Mouse (Mus musculus) liver, embryonic 16.5 days (tissue): ENCODE data around the gene Tmc4. TPM values are rescaled to one million over a fixed set of nuclear protein-coding genes. Genes with fewer than 3 reads are reported as not detected.

Experiments
- ATAC-seq: fragments of 200-750 bp; cut with Nextera tagmentation; 2 replicates; pipeline ENCODE4 v1.8.0; 2017; ENCODE audit warnings: low read depth, mild to moderate bottlenecking, moderate number of reproducible peaks, moderate library complexity
- H3K27ac ChIP-seq: fragments of 300-500 bp; sonication (generic); 2 replicates; pipeline ENCODE4 v1.5.1; 2014; ENCODE audit warnings: mild to moderate bottlenecking, low read length
- H3K27me3 ChIP-seq: fragments of 300-500 bp; sonication (generic); 2 replicates; pipeline ENCODE4 v1.6.1; 2014; ENCODE audit warnings: low read depth, low read length, mixed read lengths; ENCODE audit not compliant: control insufficient read depth, insufficient read depth
- H3K36me3 ChIP-seq: fragments of 300-500 bp; sonication (generic); 2 replicates; pipeline ENCODE4 v1.6.1; 2014; ENCODE audit warnings: mild to moderate bottlenecking; ENCODE audit not compliant: control insufficient read depth, insufficient read depth
- H3K4me1 ChIP-seq: fragments of 300-500 bp; sonication (generic); 2 replicates; pipeline ENCODE4 v1.6.1; 2014; ENCODE audit warnings: low read depth, low read length, mixed read lengths; ENCODE audit not compliant: control insufficient read depth
- H3K4me2 ChIP-seq: fragments of 300-500 bp; sonication (generic); 2 replicates; pipeline ENCODE4 v1.6.1; 2014; ENCODE audit warnings: low read depth, low read length, mixed read lengths
- H3K4me3 ChIP-seq: fragments of 300-500 bp; sonication (generic); 2 replicates; pipeline ENCODE4 v1.5.1; 2014; ENCODE audit warnings: low read depth, mild to moderate bottlenecking, low read length
- H3K9ac ChIP-seq: fragments of 300-500 bp; sonication (generic); 2 replicates; pipeline ENCODE4 v1.6.1; 2014; ENCODE audit warnings: low read depth, low read length
- H3K9me3 ChIP-seq: fragments of 300-500 bp; sonication (generic); replicated peaks from 2 replicates; pipeline ENCODE4 v1.6.1; 2016; ENCODE audit warnings: low read length; ENCODE audit not compliant: control insufficient read depth
- WGBS: fragments of 180-500 bp; shearing (Covaris S2); extraction: QIAGEN DNeasy Blood & Tissue Kit; methylation state at CpG from one replicate; pipeline ENCODE4 v1.1.7; 2014; ENCODE audit not compliant: insufficient replicate concordance; 5-methylcytosine and 5-hydroxymethylcytosine counted together
- microRNA-seq: library from miRNA; unstranded; fragments of <30 nt; microRNA quantifications from one replicate; pipeline ENCODE4, GENCODE M21; 2016
- polyA plus RNA-seq: library from polyadenylated mRNA; unstranded; fragments of >200 nt; fragmentation: Nextera tagmentation; extraction: Ambion mirVana; gene quantifications from 2 replicates; pipeline ENCODE4 v1.2.1, GENCODE M21; 2015

Tmc4 gene
- polyA plus RNA-seq, 1 experiment from 2014 or later: 4.6 TPM

DNA sequence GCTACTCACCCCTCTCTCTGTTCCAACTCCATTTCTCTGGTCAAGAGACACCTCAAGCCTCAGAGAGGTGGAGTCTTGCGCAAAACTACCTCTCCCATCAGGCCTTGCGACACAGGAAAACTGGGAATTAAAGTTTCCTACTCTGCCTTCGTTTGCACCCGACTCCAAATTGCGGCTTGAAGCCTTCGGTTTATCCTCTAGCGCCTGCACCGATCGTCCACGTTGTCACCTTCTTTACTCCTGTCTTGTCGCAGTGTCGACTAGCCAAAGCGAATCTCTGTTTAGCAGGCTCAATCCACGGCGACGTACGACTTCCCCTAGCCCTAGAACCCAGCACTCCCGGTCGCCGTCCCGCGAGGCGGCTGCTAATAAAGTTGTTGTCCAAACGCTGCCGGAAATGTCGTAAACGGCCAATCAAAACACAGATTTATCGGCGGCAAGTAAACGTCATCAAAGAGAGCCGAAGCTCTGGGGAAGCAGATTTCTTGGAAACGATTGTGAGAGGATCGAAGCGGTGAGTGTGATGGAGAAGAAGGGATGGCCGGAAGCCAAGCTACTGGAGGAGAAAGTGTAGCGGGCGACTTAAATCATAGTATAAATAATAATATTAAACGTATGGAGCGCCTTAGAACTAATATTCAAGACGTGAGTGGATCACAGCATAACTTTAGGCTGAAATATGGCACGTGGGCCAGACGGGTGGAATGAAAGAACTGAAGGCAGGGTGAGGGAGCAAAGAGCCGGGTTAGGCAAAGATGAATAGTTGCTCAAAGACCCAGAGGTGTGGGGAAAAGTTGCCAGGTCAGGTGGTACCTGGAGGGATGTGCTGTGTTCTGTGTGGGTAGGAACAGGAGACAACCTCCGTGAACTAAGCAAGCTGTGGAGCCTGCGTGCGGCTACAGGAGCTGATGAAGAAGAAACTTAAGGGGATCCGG is 47.5 kb downstream of the Tmc4 start, which contains the start of the genes Tfpt and Prpf31:
Gene Tfpt (minus strand): TSS at position 387 of the 935 bp plus-strand sequence.
Gene Prpf31 (plus strand): TSS at position 443 of the 935 bp plus-strand sequence.
- peak within 1 kb of the TSS; percentile 72 for H3K4me3 ChIP-seq
- peaks cover 17% of the 10 kb centered on the region for H3K4me1 ChIP-seq
- peaks cover 5% of the 10 kb centered on the region; the same call in 1 of the 2 replicates for H3K36me3 ChIP-seq
- ATAC-seq: peak; percentile 90
- peak within 1 kb of the TSS; percentile 83 for H3K27ac ChIP-seq
- H3K9me3 ChIP-seq: no peaks in the 10 kb centered on the region
- H3K27me3 ChIP-seq: no peaks in the 10 kb centered on the region
- peak within 1 kb of the TSS; percentile 79 for H3K9ac ChIP-seq
- H3K4me2 ChIP-seq: peak within 1 kb of the TSS; percentile 94
- WGBS: under 1% methylated on average over 47 of the region's 47 CpGs

DNA sequence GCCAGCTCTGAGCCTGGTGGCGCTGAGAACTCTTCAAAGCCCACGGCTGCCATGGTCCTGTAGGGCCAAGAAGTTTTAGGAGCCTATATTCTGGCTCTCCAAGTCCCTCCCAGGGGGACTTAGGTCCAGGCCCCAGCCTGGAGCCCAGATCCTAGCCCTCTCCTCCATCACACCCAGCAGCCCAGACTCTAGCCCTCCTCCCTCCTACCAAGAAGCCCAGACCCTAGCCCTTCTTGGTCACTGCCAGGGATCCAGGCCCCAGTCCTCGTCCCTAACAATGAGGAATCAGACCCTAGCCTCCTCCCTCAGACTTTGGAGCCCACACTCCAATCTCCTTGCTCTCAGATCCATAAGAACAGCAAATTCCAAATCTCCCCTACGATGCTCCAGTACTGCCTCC is 48.3 kb downstream of the Tmc4 start:
- peaks cover 8% of the 10 kb centered on the region for H3K36me3 ChIP-seq
- H3K27me3 ChIP-seq: no peaks in the 10 kb centered on the region
- peak overlapping the region; percentile 83 for H3K27ac ChIP-seq
- H3K4me2 ChIP-seq: peak overlapping the region; percentile 94
- ATAC-seq: no peak
- WGBS: 29% methylated on average over 4 of the region's 4 CpGs
- peak overlapping the region; percentile 72 for H3K4me3 ChIP-seq
- H3K9me3 ChIP-seq: no peaks in the 10 kb centered on the region
- peaks cover 17% of the 10 kb centered on the region for H3K4me1 ChIP-seq
- H3K9ac ChIP-seq: peak overlapping the region; percentile 79

- Histone ChIP-seq H3K9me3 (no peaks in the 10 kb centered on the region), H3K4me1 (peaks cover 15% of the 10 kb centered on the region), H3K27ac (peak within 1 kb of the TSS; percentile 74), H3K9ac (peak within 1 kb of the TSS; percentile 88), H3K36me3 (peaks cover 11% of the 10 kb centered on the region), H3K27me3 (no peaks in the 10 kb centered on the region), H3K4me3 (peak within 1 kb of the TSS; percentile 85), H3K4me2 (peak within 1 kb of the TSS; percentile 76)
- peak; percentile 96 for ATAC-seq
- under 1% methylated on average over 32 of the region's 32 CpGs for WGBS
Observed at GRCm38 (mm10) chr7:3617242-3617995, 59.9 kb downstream of the Tmc4 start, which contains the start of gene Ndufa3. Gene Ndufa3 (plus strand): TSS chr7:3617373.

GRCm38 (mm10) chr7:3616389-3617241 is 60.7 kb downstream of the Tmc4 start:
- WGBS: 24% methylated on average over 6 of the region's 6 CpGs
- Histone ChIP-seq H3K27me3 (no peaks in the 10 kb centered on the region), H3K27ac (peak overlapping the region; percentile 74; the same call in 1 of the 2 replicates), H3K36me3 (peaks cover 11% of the 10 kb centered on the region), H3K9me3 (no peaks in the 10 kb centered on the region), H3K9ac (peak overlapping the region; percentile 31; the same call in 1 of the 2 replicates), H3K4me1 (peaks cover 15% of the 10 kb centered on the region), H3K4me3 (peak overlapping the region; percentile 85), H3K4me2 (peak overlapping the region; percentile 76)
- ATAC-seq: peak; percentile 19

DNA sequence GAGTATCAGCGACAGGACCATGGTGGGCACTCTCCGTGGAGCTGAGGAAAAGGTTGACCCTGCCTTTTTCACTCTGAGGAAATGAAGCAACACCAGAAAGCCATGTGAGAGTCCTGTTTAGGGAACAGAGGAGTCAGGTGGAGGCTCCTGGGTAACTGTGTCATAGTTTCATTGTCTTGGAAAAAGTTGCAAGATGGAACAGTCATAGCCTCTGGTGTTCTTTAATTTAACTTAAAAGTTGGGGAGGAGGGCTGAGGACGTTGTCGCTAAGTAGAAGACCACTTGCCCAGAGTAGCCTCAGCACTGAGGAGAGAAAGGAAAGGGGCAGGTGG is 61.3 kb downstream of the Tmc4 start, which contains the start of gene Oscar:
Gene Oscar (minus strand): TSS at position 101 of the 332 bp plus-strand sequence.
- Histone ChIP-seq H3K9ac (peak within 1 kb of the TSS; percentile 31; the same call in 1 of the 2 replicates), H3K4me2 (peak within 1 kb of the TSS; percentile 76), H3K4me1 (peaks cover 15% of the 10 kb centered on the region), H3K9me3 (no peaks in the 10 kb centered on the region), H3K36me3 (peaks cover 10% of the 10 kb centered on the region), H3K27me3 (no peaks in the 10 kb centered on the region), H3K27ac (peak within 1 kb of the TSS; percentile 74; the same call in 1 of the 2 replicates), H3K4me3 (peak within 1 kb of the TSS; percentile 85)
- ATAC-seq: no peak
- 51% methylated on average over 4 of the region's 4 CpGs for WGBS

Small RNA genes within 50 kb of the gene (microRNA-seq; reads per million reads assigned to microRNA genes)
- gene Mir3572: 1.7 reads per million

Other genes with a start within 250 kb of the Tmc4 start
- 0.14 and 0.21 TPM in 2 replicates for gene Tarm1, start 174.9 kb downstream of the Tmc4 start, polyA plus RNA-seq
- 0.18 TPM in 1 of 2 replicates, not detected in the other for gene Oscar, start 61.4 kb downstream of the Tmc4 start, polyA plus RNA-seq
- gene Ndufa3, start 60.2 kb downstream of the Tmc4 start, polyA plus RNA-seq: 249 and 272 TPM in 2 replicates
- 8.1 and 9.0 TPM in 2 replicates for gene Tfpt, start 47.6 kb downstream of the Tmc4 start, polyA plus RNA-seq
- gene Prpf31, start 47.6 kb downstream of the Tmc4 start, polyA plus RNA-seq: 36.9 and 41.4 TPM in 2 replicates
- 18.3 and 22.3 TPM in 2 replicates for gene Cnot3, start 32.3 kb downstream of the Tmc4 start, polyA plus RNA-seq
- 5.7 and 6.0 TPM in 2 replicates for gene Leng1, start 11.7 kb downstream of the Tmc4 start, polyA plus RNA-seq
- 41.1 and 41.9 TPM in 2 replicates for gene Tsen34, start 15.3 kb upstream of the Tmc4 start, polyA plus RNA-seq
- gene Mboat7, start 16.0 kb upstream of the Tmc4 start, polyA plus RNA-seq: 19.0 and 22.0 TPM in 2 replicates
- 666 and 772 TPM in 2 replicates for gene Rps9, start 26.4 kb upstream of the Tmc4 start, polyA plus RNA-seq
- 6.0 and 7.4 TPM in 2 replicates for gene Pirb, start 42.8 kb upstream of the Tmc4 start, polyA plus RNA-seq
- gene Gm15448, start 148.1 kb upstream of the Tmc4 start, polyA plus RNA-seq: 0.14 and 0.18 TPM in 2 replicates
- gene Pira2, start 167.5 kb upstream of the Tmc4 start, polyA plus RNA-seq: 2.1 and 2.3 TPM in 2 replicates
- gene Gm14548, start 220.6 kb upstream of the Tmc4 start, polyA plus RNA-seq: 1.2 and 1.6 TPM in 2 replicates
- gene Lilra6, start 237.9 kb upstream of the Tmc4 start, polyA plus RNA-seq: 1.0 and 1.6 TPM in 2 replicates